Mouse (Mus musculus): ENCODE results near the gene Pla2r1. TPM values are rescaled to one million over a fixed set of nuclear protein-coding genes. Genes with fewer than 3 reads are reported as not detected.

Gene Pla2r1
- polyA plus RNA-seq, 1 experiment = not detected

GRCm38 (mm10) chr2:60386835-60387234 is 166.3 kb downstream of the Pla2r1 start:
- TF ChIP-seq GATA1 (IDR thresholded peaks at IDR 0.05; ENCODE audit: low read length) = no peak

DNA sequence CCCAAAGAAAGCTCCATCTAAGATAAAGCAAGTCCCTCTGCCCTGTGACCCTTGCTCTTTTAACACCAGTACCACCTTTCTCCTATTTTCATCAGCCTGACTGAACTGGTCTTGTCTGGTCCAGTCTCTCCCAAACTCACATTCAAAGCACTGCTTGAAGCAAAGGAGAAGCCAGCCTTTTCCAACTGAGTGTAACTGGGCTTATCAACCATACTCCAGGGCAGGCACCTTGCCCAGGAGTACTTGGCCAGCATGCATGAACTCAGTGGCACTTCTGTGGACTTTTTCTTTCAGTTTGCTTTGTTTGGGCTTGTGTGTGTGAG is 168.4 kb downstream of the Pla2r1 start:
- TF ChIP-seq GATA1 (IDR thresholded peaks at IDR 0.05; ENCODE audit: low read length) = no peak

DNA sequence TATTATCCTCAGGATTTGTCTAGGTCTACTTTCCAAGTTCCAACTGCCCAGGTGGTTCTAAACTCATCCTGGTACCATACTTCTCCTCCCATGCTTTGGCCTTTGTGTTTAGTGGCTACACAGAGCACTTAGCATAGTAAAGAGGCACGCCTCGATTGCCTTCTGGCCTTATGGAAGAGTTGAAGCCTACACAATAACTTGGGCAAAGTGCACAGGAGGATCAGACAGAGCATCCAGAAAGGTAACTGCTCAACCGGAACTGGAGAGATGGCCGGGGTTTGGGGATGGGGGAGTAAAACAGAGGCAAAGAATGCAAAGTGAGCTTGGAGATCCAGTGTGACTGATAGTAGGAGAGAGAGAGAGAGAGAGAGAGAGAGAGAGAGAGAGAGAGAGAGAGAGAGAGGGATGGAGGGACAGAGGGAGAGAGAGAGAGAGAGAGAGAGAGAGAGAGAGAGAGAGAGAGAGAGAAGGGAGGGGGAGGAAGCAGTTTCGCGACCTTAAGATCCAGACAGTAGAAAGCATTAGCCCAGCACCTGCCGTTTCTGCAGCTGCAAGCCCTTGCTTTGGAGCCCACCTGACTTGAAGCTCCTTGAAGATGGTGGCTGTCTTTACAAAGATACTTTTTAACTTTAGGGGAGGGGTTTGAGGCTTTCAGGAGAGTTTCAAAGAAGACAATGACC is 168.9 kb downstream of the Pla2r1 start:
- no peak for TF ChIP-seq GATA1 (IDR thresholded peaks at IDR 0.05; ENCODE audit: low read length)

GRCm38 (mm10) chr2:60382858-60383669 is 170.0 kb downstream of the Pla2r1 start, which contains the start of gene Ly75:
Gene Ly75, minus strand, starts transcription at chr2:60383303.
- TF ChIP-seq GATA1 (IDR thresholded peaks at IDR 0.05; ENCODE audit: low read length) = no peak

DNA sequence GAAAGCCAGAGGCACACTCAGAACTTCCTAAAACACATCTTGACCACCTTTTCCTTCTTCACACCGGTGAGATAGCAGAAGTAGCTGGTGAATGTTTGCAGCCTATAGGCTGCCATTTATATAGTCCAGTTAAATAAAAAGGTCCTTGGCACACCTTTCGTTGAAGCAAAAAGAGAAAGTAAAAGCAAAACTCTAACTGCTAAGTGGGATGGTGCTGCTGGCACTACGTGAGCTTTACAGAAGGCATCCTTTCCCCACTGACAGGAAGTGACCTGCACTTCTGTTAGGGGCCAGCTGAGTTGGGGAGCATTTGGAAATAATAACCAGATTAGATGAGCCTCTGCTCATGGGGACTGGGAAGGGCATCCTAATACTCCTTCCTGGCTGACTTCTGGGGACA is 170.8 kb downstream of the Pla2r1 start:
- TF ChIP-seq GATA1 (IDR thresholded peaks at IDR 0.05; ENCODE audit: low read length) = no peak

DNA sequence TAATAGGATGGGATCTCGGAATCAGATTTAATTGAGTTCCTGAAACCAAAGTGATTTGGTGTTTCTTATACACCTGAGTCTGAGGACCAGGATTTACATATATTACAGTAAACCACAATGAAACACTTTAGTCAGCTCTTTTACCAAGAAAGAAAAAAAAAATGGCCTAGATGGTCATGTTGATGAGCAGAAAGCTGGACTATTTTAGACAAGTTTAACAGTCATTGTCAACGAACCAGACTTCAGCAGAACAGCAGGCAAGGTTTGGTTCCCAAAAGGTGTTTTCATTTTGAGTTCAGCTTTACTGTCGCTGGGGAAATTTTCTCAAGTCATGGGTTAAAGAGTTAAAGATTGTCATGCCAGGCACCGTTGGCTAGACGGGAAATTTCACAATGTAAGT is 175.8 kb downstream of the Pla2r1 start:
- no peak for TF ChIP-seq GATA1 (IDR thresholded peaks at IDR 0.05; ENCODE audit: low read length)

GRCm38 (mm10) chr2:60375608-60376107 is 177.4 kb downstream of the Pla2r1 start:
- no peak for TF ChIP-seq GATA1 (IDR thresholded peaks at IDR 0.05; ENCODE audit: low read length)

DNA sequence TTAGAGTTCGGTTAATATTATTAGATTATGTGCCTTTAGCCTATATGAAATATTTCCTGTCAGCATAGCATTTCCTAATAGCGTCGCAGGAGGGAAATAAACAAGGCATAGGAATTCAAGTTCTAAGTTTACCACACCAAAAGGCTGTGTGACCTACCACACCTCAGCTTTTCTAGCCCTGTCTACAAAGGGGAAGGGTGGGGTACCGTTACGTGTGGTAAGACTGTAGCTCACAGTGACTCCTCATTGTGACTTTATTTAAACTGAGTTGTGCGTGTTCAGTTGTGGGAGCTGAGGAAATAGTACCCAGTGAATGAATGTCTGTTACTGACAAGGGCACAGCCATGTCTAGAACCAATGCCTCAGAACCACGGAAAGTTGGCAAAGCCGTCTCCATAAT is 178.0 kb downstream of the Pla2r1 start:
- TF ChIP-seq GATA1 (IDR thresholded peaks at IDR 0.05; ENCODE audit: low read length) = no peak

GRCm38 (mm10) chr2:60370188-60370587 is 182.9 kb downstream of the Pla2r1 start:
- TF ChIP-seq GATA1 (IDR thresholded peaks at IDR 0.05; ENCODE audit: low read length) = no peak

DNA sequence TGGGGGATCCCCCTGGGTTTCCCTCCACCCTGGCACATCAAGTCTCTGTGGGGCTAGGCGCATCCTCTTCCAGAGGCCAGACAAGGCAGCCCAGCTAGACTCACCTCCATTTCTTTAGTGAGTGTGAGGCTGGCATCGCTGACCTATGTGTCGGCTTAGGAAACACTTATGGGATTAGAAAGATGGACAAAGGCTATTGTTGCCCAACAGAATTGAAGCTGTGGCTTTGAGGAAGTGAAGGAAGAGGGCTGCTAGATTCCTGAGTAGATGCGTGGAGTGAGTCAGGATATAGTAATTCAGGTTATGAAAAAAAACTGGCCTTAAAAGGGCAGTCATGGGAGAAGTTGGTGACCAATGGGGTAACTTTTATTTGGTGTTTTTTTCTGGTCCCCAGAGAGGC is 183.7 kb downstream of the Pla2r1 start:
- no peak for TF ChIP-seq GATA1 (IDR thresholded peaks at IDR 0.05; ENCODE audit: low read length)

DNA sequence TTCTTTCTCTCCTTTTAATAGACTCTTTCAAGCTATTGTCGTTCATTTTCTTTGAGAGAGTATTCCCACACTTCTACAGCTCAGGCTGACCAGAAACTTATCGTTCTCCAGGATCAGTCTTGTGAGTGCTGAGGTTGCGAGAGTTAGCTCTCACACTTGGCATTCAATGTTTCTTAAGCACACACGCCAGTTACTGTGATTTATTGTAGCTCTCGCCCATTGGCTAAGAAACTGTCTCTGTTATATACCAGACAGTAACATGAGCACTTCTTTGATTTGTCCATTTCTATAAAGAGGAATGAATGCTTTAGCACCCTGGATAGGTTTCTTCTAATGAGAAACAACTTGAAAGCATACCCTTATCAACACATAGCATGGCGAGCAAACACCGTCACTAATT is 185.2 kb downstream of the Pla2r1 start:
- TF ChIP-seq GATA1 (IDR thresholded peaks at IDR 0.05; ENCODE audit: low read length) = no peak

Other genes starting within 250 kb of the Pla2r1 start
- gene Ly75, start 170.0 kb downstream of the Pla2r1 start, polyA plus RNA-seq (2012) = 0.54 and 0.69 TPM in 2 replicates
- not detected in 2 replicates for gene Itgb6, start 169.3 kb upstream of the Pla2r1 start, polyA plus RNA-seq (2012)